Mouse (Mus musculus) MEL (cell line): Measurements from ENCODE around the gene Gga3. TPM values are rescaled to one million over a fixed set of nuclear protein-coding genes. Genes with fewer than 3 reads are reported as not detected.

Experiments used
- DNase-seq: peaks from one replicate; pipeline ENCODE4 v3.0.0; 2011; ENCODE audit warnings: low read depth, low spot score
- H3K27ac ChIP-seq: 2 replicates; pipeline ENCODE4 v1.5.1; 2012; ENCODE audit warnings: low read depth, mild to moderate bottlenecking, control low read depth, low read length, moderate library complexity; ENCODE audit not compliant: control insufficient read depth
- H3K27me3 ChIP-seq, 2 experiments: fragments of 150-350 bp in 1 of 2; sonication (generic) in 1 of 2; 2 replicates each; pipeline ENCODE4 v1.6.1; 2012; ENCODE audit warnings: low read length in 2 of 2, mild to moderate bottlenecking in 2 of 2, improper control_type of control experiment in 1 of 2, moderate library complexity in 1 of 2; ENCODE audit not compliant: insufficient read depth in 2 of 2, control insufficient read depth in 1 of 2
- H3K36me3 ChIP-seq, 2 experiments: 2 replicates each; pipeline ENCODE4 v1.6.1; 2012 to 2014; ENCODE audit warnings: low read length in 2 of 2, improper control_type of control experiment in 1 of 2, inconsistent platforms in 1 of 2, mild to moderate bottlenecking in 1 of 2; ENCODE audit not compliant: insufficient read depth in 2 of 2, control insufficient read depth in 1 of 2
- H3K4me1 ChIP-seq, 2 experiments: fragments of 150-350 bp in 1 of 2; sonication (generic) in 1 of 2; 2 replicates each; pipeline ENCODE4 v1.6.1; 2012; ENCODE audit warnings: low read length in 2 of 2, improper control_type of control experiment in 1 of 2, mild to moderate bottlenecking in 1 of 2; ENCODE audit not compliant: insufficient read depth in 2 of 2, control insufficient read depth in 1 of 2
- H3K4me3 ChIP-seq, 2 experiments: fragments of 150-350 bp in 1 of 2; sonication (generic) in 1 of 2; 2 replicates each; pipeline ENCODE4 v1.5.1; 2012; ENCODE audit warnings: low read depth in 2 of 2, low read length in 2 of 2, mild to moderate bottlenecking in 2 of 2, moderate library complexity in 2 of 2, control low read depth in 1 of 2, improper control_type of control experiment in 1 of 2; ENCODE audit not compliant: control insufficient read depth in 1 of 2, insufficient read depth in 1 of 2
- H3K79me2 ChIP-seq: 2 replicates; pipeline ENCODE4 v1.6.1; 2012; ENCODE audit warnings: mild to moderate bottlenecking, low read length, moderate library complexity; ENCODE audit not compliant: control insufficient read depth, poor library complexity, insufficient read depth
- H3K9ac ChIP-seq: 2 replicates; pipeline ENCODE4 v1.6.1; 2012; ENCODE audit warnings: low read depth, mild to moderate bottlenecking, control low read depth, low read length, moderate library complexity; ENCODE audit not compliant: control insufficient read depth, poor library complexity, severe bottlenecking
- H3K9me3 ChIP-seq: fragments of 150-350 bp; sonication (generic); replicated peaks from 2 replicates; pipeline ENCODE4 v1.6.1; 2012; ENCODE audit warnings: mild to moderate bottlenecking, low read length, improper control_type of control experiment, moderate library complexity; ENCODE audit not compliant: insufficient read depth
- CHD2 ChIP-seq: IDR thresholded peaks from 2 replicates; pipeline ENCODE4 v1.6.1; 2011; ENCODE audit warnings: low read length, improper control_type of control experiment
- CTCF ChIP-seq, 3 experiments: IDR thresholded peaks in 2 of 3; conservative IDR thresholded peaks in 1 of 3; 2 replicates each; pipeline ENCODE4 v1.5.1; 2011 to 2012; ENCODE audit warnings: low read length in 3 of 3, low read depth in 2 of 3, mild to moderate bottlenecking in 2 of 3, improper control_type of control experiment in 1 of 3, inconsistent platforms in 1 of 3, mixed read lengths in 1 of 3, moderate library complexity in 1 of 3; ENCODE audit not compliant: control insufficient read depth in 1 of 3, insufficient read depth in 1 of 3, poor library complexity in 1 of 3, severe bottlenecking in 1 of 3
- EP300 ChIP-seq, 2 experiments: IDR thresholded peaks; 2 replicates each; pipeline ENCODE4 v1.6.1; 2011; ENCODE audit warnings: improper control_type of control experiment in 2 of 2, low read length in 2 of 2, low read depth in 1 of 2, mild to moderate bottlenecking in 1 of 2
- GATA1 ChIP-seq: IDR thresholded peaks from 2 replicates; pipeline ENCODE4 v1.6.1; 2011; ENCODE audit warnings: low read depth, low read length, improper control_type of control experiment
- HCFC1 ChIP-seq: IDR thresholded peaks from 2 replicates; pipeline ENCODE4 v1.6.1; 2012; ENCODE audit warnings: low read depth, mild to moderate bottlenecking, inconsistent platforms, low read length, improper control_type of control experiment, moderate library complexity
- JUND ChIP-seq: IDR thresholded peaks from 2 replicates; pipeline ENCODE4 v1.6.1; 2011; ENCODE audit warnings: low read depth, mild to moderate bottlenecking, improper control_type of control experiment, low read length
- MAFK ChIP-seq: IDR thresholded peaks from 2 replicates; pipeline ENCODE4 v1.6.1; 2011; ENCODE audit warnings: low read depth, mild to moderate bottlenecking, low read length, improper control_type of control experiment, borderline replicate concordance
- MAX ChIP-seq: IDR thresholded peaks from 2 replicates; pipeline ENCODE4 v1.6.1; 2011; ENCODE audit warnings: low read length, improper control_type of control experiment
- MAZ ChIP-seq: IDR thresholded peaks from 2 replicates; pipeline ENCODE4 v1.6.1; 2012; ENCODE audit warnings: low read depth, mild to moderate bottlenecking, inconsistent platforms, low read length, improper control_type of control experiment
- MYB ChIP-seq: IDR thresholded peaks from 2 replicates; pipeline ENCODE4 v1.6.1; 2011; ENCODE audit warnings: mild to moderate bottlenecking, low read depth, low read length, improper control_type of control experiment
- NRF1 ChIP-seq: IDR thresholded peaks from 2 replicates; pipeline ENCODE4 v1.6.1; 2014; ENCODE audit warnings: low read depth, mild to moderate bottlenecking, inconsistent platforms, low read length, improper control_type of control experiment, moderate library complexity; ENCODE audit not compliant: poor library complexity, insufficient read depth, severe bottlenecking
- POLR2A ChIP-seq, 2 experiments: IDR thresholded peaks; 2 replicates each; pipeline ENCODE4 v1.6.1; 2011 to 2012; ENCODE audit warnings: low read length in 2 of 2, mild to moderate bottlenecking in 2 of 2, control low read depth in 1 of 2, improper control_type of control experiment in 1 of 2, low read depth in 1 of 2, moderate library complexity in 1 of 2; ENCODE audit not compliant: control insufficient read depth in 1 of 2, insufficient read depth in 1 of 2, poor library complexity in 1 of 2
- POLR2AphosphoS2 ChIP-seq: IDR thresholded peaks from 2 replicates; pipeline ENCODE4 v1.6.1; 2011; ENCODE audit warnings: low read length, improper control_type of control experiment
- RAD21 ChIP-seq: IDR thresholded peaks from 2 replicates; pipeline ENCODE4 v1.6.1; 2011; ENCODE audit warnings: mild to moderate bottlenecking, low read depth, low read length, improper control_type of control experiment
- RCOR1 ChIP-seq: IDR thresholded peaks from 2 replicates; pipeline ENCODE4 v1.6.1; 2012; ENCODE audit warnings: low read depth, mild to moderate bottlenecking, inconsistent platforms, low read length, improper control_type of control experiment
- SIN3A ChIP-seq: IDR thresholded peaks from 2 replicates; pipeline ENCODE4 v1.6.1; 2012; ENCODE audit warnings: low read length, improper control_type of control experiment, inconsistent platforms
- SMC3 ChIP-seq: IDR thresholded peaks from 2 replicates; pipeline ENCODE4 v1.6.1; 2011; ENCODE audit warnings: low read depth, low read length, improper control_type of control experiment
- TBP ChIP-seq: IDR thresholded peaks from 2 replicates; pipeline ENCODE4 v1.8.0; 2011; ENCODE audit warnings: low read depth, low read length, improper control_type of control experiment
- UBTF ChIP-seq: IDR thresholded peaks from 2 replicates; pipeline ENCODE4 v1.6.1; 2012; ENCODE audit warnings: low read depth, mild to moderate bottlenecking, inconsistent platforms, low read length, improper control_type of control experiment, moderate library complexity, borderline replicate concordance; ENCODE audit not compliant: insufficient read depth
- USF2 ChIP-seq, 2 experiments: IDR thresholded peaks; 2 replicates each; pipeline ENCODE4 v1.6.1; 2011 to 2012; ENCODE audit warnings: improper control_type of control experiment in 2 of 2, low read length in 2 of 2, borderline replicate concordance in 1 of 2, inconsistent platforms in 1 of 2, low read depth in 1 of 2, mild to moderate bottlenecking in 1 of 2; ENCODE audit not compliant: insufficient read depth in 1 of 2
- ZC3H11A ChIP-seq: IDR thresholded peaks from 2 replicates; pipeline ENCODE4 v1.6.1; 2012; ENCODE audit warnings: low read depth, mild to moderate bottlenecking, inconsistent platforms, low read length, improper control_type of control experiment
- ZMIZ1 ChIP-seq: IDR thresholded peaks from 2 replicates; pipeline ENCODE4 v1.6.1; 2012; ENCODE audit warnings: low read depth, mild to moderate bottlenecking, inconsistent platforms, low read length, improper control_type of control experiment, moderate library complexity
- ZNF384 ChIP-seq: IDR thresholded peaks from 2 replicates; pipeline ENCODE4 v1.6.1; 2012; ENCODE audit warnings: low read depth, mild to moderate bottlenecking, inconsistent platforms, low read length, improper control_type of control experiment
- polyA plus RNA-seq, 2 experiments: library from polyadenylated mRNA; stranded (reverse) in 1 of 2; unstranded in 1 of 2; fragments of >175 nt in 1 of 2; fragments of >200 nt in 1 of 2; gene quantifications; 2 replicates each; pipeline versions ENCODE4 v1.2.1 to v1.2.4; 2012; ENCODE audit warnings: low replicate concordance in 2 of 2, low read depth in 1 of 2; ENCODE audit not compliant: insufficient read length in 2 of 2, insufficient read depth in 1 of 2, missing spikeins in 1 of 2
- total RNA-seq: library from RNA; depleted of rRNA; stranded (reverse); fragments of 300-350 nt; gene quantifications from 2 replicates; pipeline ENCODE4 v1.2.3, GENCODE M21; 2012

The Gga3 gene
- total and polyA plus RNA-seq, 3 experiments: 28.6 to 59.9 TPM; not detected in 1

DNA sequence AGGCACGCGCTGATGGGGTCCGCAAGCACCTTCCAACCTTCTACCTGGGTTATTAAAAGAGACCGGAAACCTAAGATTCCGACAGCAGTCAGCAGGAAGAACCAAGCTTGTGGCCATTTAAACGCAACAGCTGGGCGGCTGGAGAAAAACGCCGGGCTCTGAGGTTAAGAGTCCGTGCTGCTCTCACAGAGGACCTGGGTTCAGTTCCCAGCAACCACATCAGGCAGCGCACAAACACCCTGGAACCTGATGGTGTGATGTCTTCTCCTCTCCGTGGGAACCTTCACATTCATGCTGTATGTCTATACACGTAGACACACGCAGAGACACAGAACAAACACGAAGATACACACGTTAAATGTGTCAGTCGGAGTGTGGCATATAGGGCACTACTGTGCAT lies 48.1 kb downstream of the Gga3 start:
- TF ChIP-seq ZNF384: no peak
- TF ChIP-seq HCFC1: no peak
- TF ChIP-seq CHD2: no peak
- no peak for TF ChIP-seq TBP
- TF ChIP-seq SMC3: no peak
- TF ChIP-seq USF2 (IDR thresholded peaks at IDR 0.05; ENCODE audit: borderline replicate concordance in 1 of 2, insufficient read depth in 1 of 2, low read depth in 1 of 2, low read length in 2 of 2): no peak
- no peak for TF ChIP-seq ZMIZ1
- no peak for TF ChIP-seq RCOR1
- no peak for TF ChIP-seq SIN3A
- TF ChIP-seq MAFK: no peak
- TF ChIP-seq MYB: no peak
- no peak for TF ChIP-seq UBTF
- no peak for TF ChIP-seq ZC3H11A
- no peak for TF ChIP-seq JUND
- no peak overlapping the region for H3K4me3 ChIP-seq
- no peak overlapping the region for H3K9ac ChIP-seq
- no peaks in the 10 kb centered on the region for H3K36me3 ChIP-seq
- no peaks in the 10 kb centered on the region for H3K9me3 ChIP-seq
- no peaks in the 10 kb centered on the region for H3K27me3 ChIP-seq
- no peak for DNase-seq
- no peak overlapping the region for H3K27ac ChIP-seq
- H3K79me2 ChIP-seq: no peaks in the 10 kb centered on the region
- H3K4me1 ChIP-seq: no peaks in the 10 kb centered on the region

DNA sequence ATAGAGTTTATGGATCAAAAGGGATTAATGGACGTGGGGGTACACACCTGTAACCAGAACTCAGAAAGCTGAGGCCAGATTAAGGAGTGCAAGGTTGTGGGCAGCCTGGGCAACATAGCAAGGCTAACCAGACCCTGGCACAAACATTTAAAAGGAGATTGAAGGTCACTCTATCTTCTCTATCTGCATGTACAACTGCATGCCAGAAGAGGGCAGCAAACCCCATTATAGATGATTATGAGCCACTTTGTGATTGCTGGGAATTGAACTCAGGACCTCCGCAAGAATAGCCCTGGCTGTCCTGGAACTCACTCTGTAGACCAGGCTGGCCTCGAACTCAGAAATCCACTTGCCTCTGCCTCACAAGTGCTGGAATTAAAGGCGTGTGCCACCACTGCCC lies 51.1 kb downstream of the Gga3 start:
- Histone ChIP-seq H3K4me1 (no peaks in the 10 kb centered on the region), H3K79me2 (no peaks in the 10 kb centered on the region), H3K9me3 (no peaks in the 10 kb centered on the region), H3K27me3 (no peaks in the 10 kb centered on the region), H3K4me3 (no peak overlapping the region), H3K9ac (no peak overlapping the region), H3K36me3 (no peaks in the 10 kb centered on the region), H3K27ac (no peak overlapping the region)
- no peak for TF ChIP-seq POLR2A (IDR thresholded peaks at IDR 0.05; ENCODE audit: control insufficient read depth in 1 of 2, insufficient read depth in 1 of 2, low read depth in 1 of 2, low read length in 2 of 2, poor library complexity in 1 of 2)
- TF ChIP-seq HCFC1: no peak
- TF ChIP-seq GATA1: peak; percentile 25; the same call in 1 of the 2 replicates
- TF ChIP-seq SMC3: peak; percentile 82
- TF ChIP-seq USF2 (IDR thresholded peaks at IDR 0.05; ENCODE audit: borderline replicate concordance in 1 of 2, insufficient read depth in 1 of 2, low read depth in 1 of 2, low read length in 2 of 2): no peak
- no peak for TF ChIP-seq EP300 (IDR thresholded peaks at IDR 0.05; ENCODE audit: low read depth in 1 of 2, low read length in 2 of 2)
- TF ChIP-seq RAD21: peak; percentile 67
- TF ChIP-seq ZC3H11A: peak; percentile 79
- no peak for TF ChIP-seq MAX
- no peak for TF ChIP-seq MAFK
- TF ChIP-seq TBP: 0 out of 2 replicates have a peak, but pooled peaks have one; percentile 41
- TF ChIP-seq ZMIZ1: no peak
- no peak for TF ChIP-seq POLR2AphosphoS2
- TF ChIP-seq SIN3A: no peak
- TF ChIP-seq CTCF (IDR thresholded peaks at IDR 0.05 in 2 of 3, conservative IDR thresholded peaks at IDR 0.05 in 1 of 3; ENCODE audit: control insufficient read depth in 1 of 3, insufficient read depth in 1 of 3, low read depth in 2 of 3, low read length in 3 of 3, poor library complexity in 1 of 3, severe bottlenecking in 1 of 3): peak; percentile 33 to 85 (median 78); a peak in 5 of 6 replicates
- TF ChIP-seq ZNF384: no peak
- no peak for TF ChIP-seq NRF1
- TF ChIP-seq MAZ: 0 out of 2 replicates have a peak, but pooled peaks have one; percentile 41
- peak; percentile 75 for DNase-seq
